Mouse (Mus musculus): ENCODE measurements around the gene Clstn2.

Gene Clstn2

GRCm38 (mm10) chr9:97563121-97563520 lies 469.9 kb downstream of the Clstn2 start:
- no peak for DNase-seq (ENCODE audit: low read depth)

GRCm38 (mm10) chr9:97544359-97544758 lies 488.6 kb downstream of the Clstn2 start:
- no peak for DNase-seq (ENCODE audit: low read depth)

DNA sequence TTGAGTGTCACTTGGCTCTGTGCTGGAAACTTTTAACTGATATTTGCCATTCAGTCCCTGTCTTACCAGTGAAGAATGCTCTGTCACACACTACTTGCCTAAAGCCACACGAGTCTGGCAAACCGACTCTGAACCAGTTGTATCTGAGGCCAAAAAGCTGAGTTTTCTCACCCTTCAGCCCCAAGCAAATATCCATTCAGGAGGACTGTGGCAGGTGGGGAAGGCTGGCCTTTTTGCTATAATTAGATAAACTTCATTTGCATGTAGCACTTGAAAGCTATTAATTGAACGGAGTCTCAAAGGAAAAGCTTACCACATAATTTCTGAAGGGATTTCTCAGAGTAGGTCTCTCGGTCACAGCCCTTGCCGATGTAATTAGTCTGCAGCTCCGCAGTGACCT lies 491.6 kb downstream of the Clstn2 start:
- no peak for DNase-seq (ENCODE audit: low read depth)

DNA sequence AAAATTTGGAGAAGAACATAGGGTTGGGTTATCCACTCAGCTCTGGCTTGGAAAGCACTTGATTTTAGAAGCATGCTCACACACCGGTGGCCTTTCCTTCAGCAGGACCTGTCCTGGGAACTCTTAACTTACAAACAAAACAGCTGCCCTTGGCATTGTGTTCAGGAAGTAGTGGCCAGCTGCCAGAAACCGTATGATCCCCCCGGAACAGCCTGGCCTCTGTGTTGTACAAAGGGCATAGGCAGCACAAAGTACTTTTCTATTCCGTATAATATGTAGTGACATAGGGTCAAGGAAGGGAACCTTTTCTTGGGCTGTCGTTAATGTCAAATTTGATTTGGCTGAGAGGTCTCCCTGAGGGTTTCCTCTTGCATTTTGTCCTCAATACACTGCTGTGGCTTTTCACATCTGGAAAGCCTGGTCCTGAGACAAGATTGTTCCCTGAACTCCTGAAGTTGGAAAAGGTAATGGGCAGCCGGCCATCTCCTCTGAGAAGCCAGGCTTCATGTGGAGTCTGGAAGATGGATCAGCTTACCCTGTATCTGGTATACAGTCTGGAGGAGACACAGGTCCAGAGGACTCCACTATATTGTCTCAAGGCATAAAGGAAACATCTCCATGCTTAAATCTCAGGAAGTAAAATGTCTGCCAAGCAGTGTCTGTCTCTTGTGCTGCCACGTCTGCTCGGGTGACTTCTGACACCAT lies 494.8 kb downstream of the Clstn2 start:
- DNase-seq (ENCODE audit: low read depth), result no peak

GRCm38 (mm10) chr9:97534196-97534595 lies 498.8 kb downstream of the Clstn2 start:
- no peak for DNase-seq (ENCODE audit: low read depth)

- no peak for DNase-seq (ENCODE audit: low read depth)
Observed at GRCm38 (mm10) chr9:97533306-97533705, 499.7 kb downstream of the Clstn2 start.

DNA sequence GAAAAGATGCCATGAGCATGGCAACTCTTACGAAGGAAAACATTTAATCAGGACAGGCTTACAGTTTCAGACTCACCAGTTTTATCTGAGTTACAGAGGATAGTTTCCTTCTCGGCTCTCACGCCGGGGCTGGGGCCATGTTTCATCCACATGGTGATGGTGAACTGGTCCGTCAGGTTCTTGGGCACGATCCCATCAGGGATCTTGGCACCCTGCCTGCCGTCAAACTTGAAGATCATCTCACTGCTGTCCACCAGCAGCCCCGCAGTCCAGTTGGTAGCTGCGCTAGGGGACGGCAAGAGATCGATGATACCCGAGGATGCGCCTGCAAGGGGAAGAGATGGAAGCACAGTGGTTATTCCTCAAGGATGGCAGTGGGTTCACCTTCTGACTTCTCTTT lies 500.4 kb downstream of the Clstn2 start:
- DNase-seq (ENCODE audit: low read depth), result no peak

DNA sequence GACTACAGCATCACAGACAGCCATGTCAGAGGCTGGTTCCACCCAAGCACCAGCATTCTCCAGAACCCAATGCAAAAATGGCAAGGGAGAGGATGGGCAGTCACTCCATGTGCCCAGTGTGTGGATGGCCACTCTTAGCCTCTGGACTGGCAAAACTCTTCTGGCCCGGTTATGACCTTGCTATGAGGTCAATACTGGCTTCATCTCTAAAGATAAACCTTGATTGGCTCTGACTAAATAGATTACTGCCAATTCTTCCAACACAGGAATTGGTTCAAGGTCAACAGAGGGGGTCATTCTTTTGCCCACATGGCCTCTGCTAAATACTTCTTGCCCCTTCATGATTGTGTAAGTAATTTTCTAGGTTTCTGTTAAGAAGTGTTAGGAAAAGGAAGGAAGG lies 505.1 kb downstream of the Clstn2 start:
- no peak for DNase-seq (ENCODE audit: low read depth)

GRCm38 (mm10) chr9:97527276-97527675 lies 505.7 kb downstream of the Clstn2 start:
- DNase-seq (ENCODE audit: low read depth), result no peak

DNA sequence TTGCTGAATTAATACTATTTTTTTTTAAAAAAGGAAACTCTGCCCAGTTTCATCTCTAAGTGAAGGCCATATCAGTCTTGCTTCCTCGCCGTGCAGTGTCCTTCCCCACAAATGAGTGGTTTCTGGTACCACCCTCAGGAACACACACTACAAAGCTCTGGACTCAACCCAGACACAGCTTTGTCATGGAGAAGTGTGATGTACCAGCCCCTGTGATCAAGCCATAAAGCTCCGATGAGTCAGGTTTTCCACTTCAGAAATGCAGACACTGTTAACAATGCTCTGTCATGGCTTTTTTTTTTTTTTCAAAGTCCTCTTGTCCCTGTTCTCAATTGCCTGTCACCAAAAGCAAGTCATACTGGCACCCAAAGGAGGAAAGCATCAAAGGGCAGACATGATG lies 507.4 kb downstream of the Clstn2 start:
- DNase-seq (ENCODE audit: low read depth), result no peak

DNA sequence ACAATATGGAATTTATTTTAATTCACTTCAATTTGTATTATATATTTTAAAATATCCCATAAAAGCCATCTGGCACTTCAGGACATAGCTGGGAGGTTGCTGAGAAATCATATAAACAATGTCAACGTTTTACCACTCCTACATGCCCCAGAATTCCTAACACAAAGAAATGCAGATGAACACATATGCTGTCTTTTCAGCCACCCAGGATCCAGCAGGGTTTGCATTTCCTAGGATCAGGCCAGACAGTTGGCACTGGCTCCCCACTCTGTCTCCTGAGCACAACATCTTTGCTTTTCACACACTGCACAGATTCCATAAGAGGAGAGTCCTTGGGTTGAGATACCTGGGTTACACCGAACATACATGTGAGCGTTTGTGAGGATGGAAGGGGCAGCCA lies 508.1 kb downstream of the Clstn2 start:
- no peak for DNase-seq (ENCODE audit: low read depth)

GRCm38 (mm10) chr9:97520771-97521170 lies 512.2 kb downstream of the Clstn2 start:
- DNase-seq (ENCODE audit: low read depth), result no peak

- DNase-seq (ENCODE audit: low read depth), result no peak
Observed at GRCm38 (mm10) chr9:97517006-97517405, 516.0 kb downstream of the Clstn2 start.

GRCm38 (mm10) chr9:97514639-97515038 lies 518.3 kb downstream of the Clstn2 start:
- DNase-seq (ENCODE audit: low read depth), result no peak

DNA sequence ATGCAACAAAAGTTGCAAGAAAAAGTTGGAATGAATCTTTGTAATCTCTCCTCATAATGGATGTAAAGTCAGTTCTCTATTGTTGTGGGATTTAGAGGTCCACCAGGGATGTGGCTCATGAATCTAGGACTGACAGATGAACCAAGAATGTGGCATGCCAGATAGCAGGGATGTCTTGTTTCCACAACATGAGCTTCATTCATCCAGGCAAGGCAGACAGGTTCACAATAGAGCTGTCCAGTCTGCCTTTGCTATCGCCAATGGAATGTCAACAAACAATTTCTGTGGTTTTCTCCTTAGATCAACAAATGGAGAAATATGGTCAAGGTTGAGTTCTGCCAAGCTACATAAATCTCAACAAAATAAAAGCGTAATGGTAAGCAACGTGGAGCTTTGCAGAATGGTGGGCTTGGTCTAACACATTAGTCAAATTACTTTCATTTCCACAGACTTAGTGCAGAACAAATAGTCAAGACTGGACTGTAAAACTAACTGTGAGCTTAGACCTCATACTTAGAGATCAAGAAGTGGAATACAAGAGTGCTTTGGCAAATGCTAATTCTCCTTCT lies 520.6 kb downstream of the Clstn2 start:
- no peak for DNase-seq (ENCODE audit: low read depth)

DNA sequence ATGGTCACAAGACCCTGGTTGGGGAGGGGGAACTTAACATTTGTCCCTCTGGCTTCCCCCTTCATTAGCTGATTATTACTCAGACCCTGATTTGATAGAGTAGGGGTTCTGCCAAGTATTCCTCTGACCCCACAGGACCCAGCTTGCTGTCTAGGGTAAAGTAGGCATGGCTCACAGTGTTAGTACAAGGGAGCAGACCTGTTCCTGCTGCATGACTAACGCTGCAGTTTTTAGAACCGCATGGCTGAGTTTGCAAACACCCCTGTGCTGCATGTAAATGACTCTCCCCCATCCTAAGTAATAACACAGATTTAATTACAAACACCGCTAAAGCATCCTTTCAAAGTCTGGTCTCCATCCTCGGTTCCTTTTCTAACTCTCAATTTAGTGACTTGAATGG lies 531.6 kb downstream of the Clstn2 start:
- no peak for DNase-seq (ENCODE audit: low read depth)

- DNase-seq (ENCODE audit: low read depth), result no peak
Observed at GRCm38 (mm10) chr9:97495056-97495455, 537.9 kb downstream of the Clstn2 start.

DNA sequence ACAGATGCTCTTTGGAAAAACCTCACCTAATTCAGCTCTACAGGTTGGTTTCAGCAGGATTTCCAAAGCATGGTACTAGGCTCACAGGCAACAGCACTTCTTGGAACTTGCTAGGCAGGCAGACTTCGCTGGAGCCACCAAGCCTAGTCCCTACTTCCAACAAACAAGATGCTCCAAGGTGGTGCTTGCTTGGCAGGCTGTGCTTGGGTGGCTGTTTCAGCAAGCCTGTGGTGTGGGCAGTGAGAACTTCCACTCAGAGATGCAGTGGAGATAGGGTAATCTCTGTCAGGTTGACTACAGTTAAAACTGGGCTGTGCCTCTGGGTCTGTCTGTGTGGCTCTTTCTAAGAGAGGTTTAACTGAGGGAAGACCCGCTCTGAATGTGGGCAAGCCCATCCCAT lies 541.4 kb downstream of the Clstn2 start:
- no peak for DNase-seq (ENCODE audit: low read depth)

DNA sequence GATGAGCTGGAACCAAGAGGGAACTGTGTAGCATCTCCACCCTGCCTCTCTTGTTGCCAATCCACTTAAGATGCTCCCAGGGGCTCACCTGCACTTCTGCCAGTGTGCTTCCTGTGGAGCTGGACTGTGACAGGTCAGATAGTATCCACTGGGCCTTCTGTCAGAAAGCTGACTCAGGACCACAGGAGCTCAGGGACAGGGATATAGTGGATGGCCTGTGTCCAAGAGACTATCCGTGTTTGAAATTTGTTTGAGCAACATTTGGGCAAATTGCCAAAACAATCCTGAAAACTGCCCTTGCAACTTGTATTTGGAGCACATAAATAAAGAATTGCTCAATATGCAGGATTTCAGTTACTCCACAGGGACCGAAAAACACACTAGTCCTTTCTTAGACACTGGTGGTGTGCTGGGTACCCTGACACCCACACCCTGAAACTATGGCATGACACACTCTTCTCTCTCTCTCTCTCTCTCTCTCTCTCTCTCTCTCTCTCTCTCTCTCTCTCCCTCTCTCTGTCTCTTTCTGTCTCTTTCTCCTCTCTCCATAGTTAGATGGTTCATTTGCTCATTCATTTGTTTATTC lies 542.3 kb downstream of the Clstn2 start:
- DNase-seq (ENCODE audit: low read depth), result no peak

DNA sequence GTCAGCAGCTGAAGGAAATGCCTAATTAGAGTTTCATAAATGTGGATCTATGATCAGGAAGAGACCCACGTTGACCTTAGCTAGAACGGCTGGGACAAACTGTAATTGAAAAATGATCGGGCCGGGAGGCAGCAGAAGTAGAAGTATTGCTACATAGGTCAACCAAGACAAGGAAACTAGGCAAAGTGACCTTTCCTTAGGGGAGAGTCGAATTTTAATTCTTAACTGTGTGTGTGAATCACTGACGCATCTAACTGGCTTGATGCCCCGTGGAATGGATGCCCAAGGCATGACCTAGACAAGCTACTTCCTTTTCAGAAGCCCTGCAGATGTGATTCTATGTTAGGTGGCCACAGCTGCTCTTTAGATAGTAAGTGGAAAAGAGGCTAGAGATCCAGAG lies 546.2 kb downstream of the Clstn2 start:
- DNase-seq (ENCODE audit: low read depth), result no peak

DNA sequence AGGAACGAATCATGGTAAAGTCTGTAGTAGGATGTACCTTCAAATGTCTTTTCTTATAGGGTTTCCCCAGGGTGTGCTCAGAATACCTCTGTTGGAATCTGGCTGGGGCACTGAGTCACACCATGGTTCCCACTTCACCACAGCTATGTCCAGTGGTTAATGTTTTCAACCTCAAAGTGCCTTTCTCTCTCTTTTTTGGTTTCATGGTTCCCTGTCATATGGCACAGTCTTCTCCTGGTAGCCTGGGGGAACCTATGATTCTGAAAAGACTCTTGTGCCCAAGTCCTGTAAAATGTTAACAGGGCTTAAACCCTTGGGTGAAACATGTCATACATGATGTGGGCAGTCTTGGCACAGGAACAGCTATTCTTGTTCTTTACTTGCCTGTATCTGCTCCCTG lies 551.8 kb downstream of the Clstn2 start:
- DNase-seq (ENCODE audit: low read depth), result no peak

DNA sequence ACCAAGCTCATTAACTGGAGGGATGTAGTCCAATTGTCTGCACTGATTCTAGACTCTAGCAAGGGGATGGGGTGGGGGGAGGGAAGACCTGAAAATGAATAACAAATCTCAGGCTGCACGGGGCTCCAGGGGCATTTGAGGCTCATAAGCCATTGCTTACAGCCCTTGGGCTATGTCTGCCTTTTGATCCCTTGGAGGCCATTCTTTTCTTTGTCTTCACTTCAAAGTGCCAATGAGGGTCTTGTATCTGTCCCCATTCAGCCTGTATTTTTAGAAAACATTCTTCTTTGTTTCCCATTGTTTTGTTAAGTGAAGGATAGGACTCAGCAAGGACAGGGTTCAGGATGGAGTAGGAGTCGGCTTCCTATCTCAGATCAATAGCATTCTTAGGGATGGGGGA lies 556.0 kb downstream of the Clstn2 start:
- DNase-seq (ENCODE audit: low read depth), result no peak

DNA sequence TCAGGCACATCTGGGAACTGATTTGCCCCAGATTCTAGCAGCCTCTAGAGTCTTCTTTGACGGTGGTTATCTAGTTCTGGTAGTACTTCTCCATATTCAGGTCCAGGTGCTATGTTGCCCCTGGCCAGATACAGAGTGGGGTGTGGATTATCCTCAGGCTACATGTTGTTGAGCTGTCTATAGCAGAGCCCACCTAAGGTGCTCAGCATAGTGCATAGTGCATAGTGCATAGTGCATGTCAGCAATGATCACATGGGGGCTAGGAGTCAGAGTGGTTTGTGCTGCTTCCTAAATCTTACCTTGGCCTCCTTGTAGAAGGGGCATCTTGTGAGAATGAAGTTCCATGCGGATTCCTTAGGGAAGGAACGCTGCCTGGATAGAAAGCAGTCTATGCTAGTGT lies 556.5 kb downstream of the Clstn2 start:
- DNase-seq (ENCODE audit: low read depth), result no peak

DNA sequence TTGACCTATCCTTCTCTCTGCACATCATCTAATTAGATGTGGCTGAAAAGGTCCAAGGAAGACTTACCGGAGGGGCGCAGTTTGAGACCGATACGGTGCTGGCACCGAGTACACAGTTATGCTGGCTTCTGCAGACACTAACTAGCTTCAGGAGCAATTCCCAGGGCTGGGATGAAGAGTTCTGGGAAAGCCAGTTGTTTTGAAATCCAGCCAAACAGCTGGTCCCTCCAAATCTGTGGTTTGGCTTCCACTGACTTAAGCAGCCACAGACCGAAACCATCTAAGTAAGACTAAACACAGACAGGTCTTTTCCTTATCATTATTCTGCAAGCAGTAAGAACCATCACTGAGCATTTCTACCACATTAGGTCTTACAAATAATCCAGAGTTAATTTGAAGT lies 558.1 kb downstream of the Clstn2 start:
- DNase-seq (ENCODE audit: low read depth), result no peak

Measured in c-Kit-positive CD71-negative TER-119-negative erythroid progenitor cells, embryonic 14.5 days (primary cell).